Mouse (Mus musculus) gastrocnemius, postnatal 10 days (tissue): Measurements from ENCODE around the gene Gpr55. TPM values are rescaled to one million over a fixed set of nuclear protein-coding genes. Genes with fewer than 3 reads are reported as not detected.

Source experiments
- DNase-seq: peaks from one replicate; pipeline ENCODE4 v3.0.0; 2021; ENCODE audit warnings: mixed read lengths
- total RNA-seq, 2 experiments: library from RNA; stranded (reverse); gene quantifications; 2 replicates each; pipeline ENCODE4 v1.2.3; 2021

Gpr55 gene
- total RNA-seq, 2 experiments from 2014 or later = not detected

DNA sequence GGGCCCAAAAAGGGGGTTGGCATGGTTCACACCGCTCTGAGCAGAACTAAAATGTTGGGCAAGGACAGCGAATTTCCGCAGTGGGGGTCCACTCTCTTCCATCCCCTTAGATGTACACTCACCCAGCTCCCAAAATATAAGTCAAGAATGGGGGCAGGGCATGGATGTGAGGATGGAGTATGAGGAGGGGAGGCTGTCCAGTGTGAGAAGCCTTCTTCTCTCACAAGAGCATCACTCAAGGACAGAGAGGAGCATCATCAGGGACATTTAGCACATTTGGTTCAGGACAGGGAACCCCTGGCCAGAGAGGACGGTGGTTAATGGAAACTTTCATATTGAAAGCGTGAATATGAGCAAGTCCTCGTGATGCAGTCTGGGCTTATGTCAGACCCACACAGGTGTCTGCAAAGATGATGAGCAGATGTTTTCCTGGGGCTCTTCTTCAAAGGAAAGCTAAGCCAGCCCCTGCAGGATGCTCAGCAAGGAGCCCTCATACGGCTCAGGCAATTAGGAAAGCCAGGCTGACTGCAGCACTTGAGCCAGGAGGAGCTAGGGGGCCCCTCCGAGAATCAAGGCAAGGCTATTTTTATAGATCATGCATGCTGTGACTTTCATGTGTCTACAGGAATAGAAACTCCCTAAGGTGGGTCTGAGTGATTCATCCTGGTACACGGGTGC is 2.7 kb downstream of the Gpr55 start:
- no peak for DNase-seq

DNA sequence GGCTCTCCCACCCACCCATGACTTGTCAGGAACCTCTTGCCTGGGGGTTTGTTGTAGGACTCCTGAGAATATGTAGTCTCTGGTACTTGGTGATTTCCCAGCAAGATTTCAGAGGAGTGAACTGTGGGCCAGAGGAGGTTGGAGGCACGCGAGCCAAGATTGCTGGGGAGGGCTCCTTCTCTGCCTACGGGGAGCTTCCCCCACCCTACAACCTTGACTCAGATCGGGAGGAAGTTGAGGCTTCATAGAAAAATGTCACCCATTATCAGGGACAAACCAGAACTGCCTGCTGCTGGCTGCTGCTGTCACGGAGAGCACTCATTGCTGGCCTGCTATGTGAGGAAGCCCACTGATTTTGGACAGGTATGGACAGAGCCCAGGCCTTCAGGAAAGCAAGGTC is 3.5 kb downstream of the Gpr55 start:
- no peak for DNase-seq

DNA sequence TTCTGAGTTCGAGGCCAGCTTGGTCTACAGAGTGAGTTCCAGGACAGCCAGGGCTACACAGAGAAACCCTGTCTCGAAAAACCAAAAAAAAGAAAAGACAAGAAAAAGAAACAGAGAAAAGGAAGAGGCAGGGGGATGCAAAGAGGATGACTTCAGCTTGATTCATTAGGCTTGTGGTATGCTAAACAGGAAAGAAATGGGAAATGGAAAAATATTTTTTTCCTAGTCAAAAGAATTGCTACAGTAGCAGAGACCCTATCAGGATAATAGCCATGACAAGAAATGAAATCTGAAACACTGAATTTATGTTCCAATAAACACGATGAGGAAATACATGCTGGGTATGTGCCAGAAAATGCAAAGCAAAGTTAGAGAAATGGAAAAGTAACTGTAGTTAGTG is 5.7 kb downstream of the Gpr55 start:
- no peak for DNase-seq

DNA sequence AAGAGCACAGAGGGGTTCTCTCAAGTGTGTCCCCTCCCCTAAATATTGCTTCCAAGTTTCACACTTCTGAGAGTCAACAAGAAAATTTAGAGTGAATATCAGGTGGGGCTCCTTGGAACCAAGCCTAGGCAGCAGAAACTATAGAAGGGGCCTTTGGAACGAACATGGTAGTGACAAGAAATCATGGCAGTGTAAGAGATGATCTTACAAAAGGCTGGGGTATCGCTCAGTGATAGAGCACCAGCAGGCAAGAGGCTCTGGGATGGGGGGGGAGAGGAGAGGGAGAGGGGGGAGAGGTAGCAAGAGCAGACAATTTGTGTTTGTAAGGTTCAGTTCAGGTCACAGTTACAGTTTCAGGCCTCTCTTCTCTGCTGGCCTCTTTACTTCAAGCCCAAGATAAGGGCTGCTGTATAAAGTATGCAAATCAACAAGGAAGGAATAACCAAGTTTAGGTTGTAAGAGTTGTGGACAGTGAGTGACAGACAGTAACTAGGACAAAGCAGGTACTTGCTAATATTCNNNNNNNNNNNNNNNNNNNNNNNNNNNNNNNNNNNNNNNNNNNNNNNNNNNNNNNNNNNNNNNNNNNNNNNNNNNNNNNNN is 11.6 kb downstream of the Gpr55 start:
- no peak for DNase-seq

DNA sequence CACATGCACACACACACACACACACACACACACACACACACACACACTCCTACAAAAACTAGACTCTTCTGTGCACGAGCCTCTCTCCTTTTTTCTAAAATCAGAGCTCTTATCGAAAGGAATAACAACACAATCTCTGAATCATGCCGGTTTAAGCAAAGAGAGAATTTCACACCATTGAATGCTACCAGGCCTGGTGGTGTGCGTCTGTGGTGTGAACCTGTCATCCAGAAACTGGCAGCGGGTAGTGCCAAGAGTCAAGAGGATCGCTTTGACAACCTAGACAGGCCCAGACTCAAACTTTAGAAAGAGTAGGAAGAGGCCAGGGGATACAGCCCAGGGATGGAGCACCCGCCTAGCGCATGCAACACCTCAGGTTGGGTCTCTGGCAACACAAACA is 18.5 kb downstream of the Gpr55 start:
- no peak for DNase-seq

DNA sequence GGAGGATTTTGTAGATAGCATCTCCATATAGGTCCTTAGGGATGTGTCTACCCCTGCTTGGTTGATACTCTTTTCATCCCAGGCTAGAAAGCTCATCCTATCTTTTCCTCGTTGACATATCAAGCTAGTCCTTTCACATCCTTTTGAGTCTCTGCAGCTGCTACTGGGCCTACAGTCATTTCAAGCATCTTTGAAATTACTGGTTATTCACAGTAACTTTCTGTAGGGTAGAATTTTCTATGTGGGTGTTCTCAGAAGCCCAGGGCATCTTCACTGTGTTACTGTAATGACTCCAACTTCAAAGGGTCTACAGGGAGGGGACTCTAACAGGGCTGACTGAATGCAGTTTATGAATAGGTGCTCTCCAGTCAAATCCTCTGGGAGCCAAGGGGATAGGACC is 23.5 kb downstream of the Gpr55 start:
- no peak for DNase-seq

DNA sequence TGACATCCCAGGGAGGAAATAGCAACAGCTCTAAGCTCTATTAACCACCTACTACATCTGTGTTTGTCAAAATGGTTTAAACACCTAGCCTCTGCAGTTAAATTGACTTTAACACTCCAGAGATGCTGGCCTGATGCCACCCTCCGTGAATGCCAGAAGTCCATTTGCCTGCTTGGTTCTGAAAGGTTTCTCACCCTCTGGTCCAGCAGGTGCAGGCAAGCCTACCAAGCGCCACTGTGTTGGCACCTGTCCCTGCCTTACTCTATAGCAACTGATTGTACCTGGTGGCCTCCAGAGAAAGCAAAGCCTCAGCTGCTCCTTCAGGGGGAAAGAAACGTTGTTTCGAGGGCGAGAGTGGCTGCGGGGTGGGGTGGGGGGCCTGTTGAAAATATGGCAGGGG is 24.5 kb downstream of the Gpr55 start:
- no peak for DNase-seq

DNA sequence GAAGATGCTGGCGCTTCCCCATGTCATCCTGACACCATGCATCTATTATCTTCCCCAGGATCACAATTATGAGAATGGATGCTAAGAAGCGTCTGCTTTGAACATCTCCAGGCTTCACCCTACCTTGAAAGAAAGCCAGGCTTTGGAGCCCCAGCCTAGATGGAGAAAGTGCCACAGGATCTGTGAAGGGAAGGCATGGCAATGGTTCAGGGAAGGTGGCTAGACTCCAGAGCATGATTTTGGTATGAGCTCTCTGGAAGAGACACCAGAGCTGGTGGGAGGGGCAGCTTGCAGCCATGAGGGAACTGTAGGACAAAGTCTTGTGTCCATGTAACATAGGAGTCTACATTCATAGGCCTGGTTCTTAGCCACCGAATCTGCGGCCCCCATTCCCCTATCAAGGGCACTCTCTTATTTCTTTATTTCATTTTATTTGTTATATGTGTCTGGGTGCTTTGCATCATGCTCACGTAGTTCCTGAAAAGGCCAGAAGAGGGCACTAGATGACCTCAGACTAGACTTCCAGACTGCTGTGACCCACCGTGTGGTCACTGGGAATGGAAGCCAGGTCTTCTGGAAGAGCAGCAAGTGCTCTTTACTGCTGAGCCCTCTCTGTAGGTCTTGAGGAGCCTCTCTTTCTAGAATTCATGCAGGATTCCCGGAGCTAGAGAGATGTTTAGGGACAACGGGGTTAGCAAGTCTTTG is 25.5 kb downstream of the Gpr55 start:
- DNase-seq = peak; percentile 53

DNA sequence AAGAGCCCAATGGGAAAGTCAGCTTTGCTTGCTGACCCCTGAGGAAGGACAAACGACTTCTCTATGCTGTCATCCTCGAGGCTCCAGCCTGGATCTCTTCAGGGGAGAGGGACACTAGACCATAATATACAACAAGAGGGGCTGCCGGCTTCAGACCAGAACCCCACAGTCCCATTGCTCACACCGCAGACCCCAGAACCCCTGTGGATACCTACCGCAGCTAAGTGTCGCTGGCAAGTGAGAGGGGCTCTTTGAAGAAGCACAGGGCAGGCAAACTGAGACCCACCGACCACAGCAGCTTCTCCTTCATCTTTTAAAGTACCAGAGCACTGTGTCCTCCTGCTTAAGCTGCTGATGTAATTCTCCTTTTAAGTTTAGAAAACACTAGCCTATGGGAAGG is 26.2 kb downstream of the Gpr55 start:
- no peak for DNase-seq

DNA sequence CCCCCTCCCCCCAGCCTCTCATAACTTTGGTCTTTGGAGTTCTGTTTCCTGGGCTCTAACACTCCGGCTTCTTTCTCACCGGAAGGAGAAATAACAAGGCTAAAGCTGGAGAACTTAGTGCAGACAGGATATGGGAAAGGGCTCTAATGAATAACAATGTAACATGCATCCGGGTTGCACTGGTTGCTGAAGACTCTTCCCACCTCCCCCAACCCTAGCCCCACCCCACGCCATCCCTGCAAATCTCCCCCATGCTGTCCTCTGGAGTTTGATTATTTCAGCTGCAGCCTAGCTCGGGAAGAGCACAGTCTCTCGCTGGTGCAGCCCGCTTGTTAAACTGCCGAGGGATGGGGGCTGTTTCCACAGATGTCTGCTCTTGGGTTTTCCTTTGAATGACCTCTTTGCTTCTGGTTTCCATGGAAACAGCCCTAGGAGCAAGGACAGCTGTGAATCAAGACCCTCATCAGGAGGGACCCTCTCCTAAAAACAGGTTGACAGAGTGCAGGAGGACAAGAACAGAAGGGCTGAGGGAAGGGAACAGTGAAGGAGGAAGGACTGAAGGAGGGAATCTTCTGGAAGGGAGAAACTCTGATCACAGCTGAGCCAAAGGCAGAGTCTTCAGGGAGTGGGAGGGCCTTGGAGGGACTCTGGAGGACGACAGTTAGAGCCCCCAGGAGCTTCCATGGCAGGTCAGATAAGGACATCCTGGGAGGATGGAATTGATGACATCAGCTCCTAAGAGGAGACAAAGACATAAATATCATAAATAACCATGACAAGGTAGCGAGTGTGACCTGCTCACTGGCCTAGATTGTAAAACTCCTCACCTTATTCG is 27.0 kb downstream of the Gpr55 start:
- DNase-seq = no peak

DNA sequence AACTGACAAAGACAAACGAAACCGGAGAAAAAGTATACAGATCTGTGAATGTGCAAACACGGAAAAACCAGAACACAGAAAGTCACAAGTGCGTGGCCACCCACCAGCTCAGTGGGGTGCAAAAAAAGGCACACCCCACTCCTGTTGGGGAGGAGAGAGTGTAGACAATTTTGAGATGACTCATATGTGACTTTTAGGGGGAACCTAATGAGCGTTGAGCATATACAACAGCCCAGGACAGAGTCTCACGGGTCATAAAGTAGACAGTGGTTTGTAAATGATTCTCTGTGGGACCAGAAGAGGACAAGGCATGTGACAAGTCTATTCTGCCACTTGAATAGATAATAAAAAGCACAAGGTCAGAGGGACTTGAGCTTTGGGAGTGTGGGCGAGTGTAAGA is 27.6 kb downstream of the Gpr55 start:
- DNase-seq = no peak

DNA sequence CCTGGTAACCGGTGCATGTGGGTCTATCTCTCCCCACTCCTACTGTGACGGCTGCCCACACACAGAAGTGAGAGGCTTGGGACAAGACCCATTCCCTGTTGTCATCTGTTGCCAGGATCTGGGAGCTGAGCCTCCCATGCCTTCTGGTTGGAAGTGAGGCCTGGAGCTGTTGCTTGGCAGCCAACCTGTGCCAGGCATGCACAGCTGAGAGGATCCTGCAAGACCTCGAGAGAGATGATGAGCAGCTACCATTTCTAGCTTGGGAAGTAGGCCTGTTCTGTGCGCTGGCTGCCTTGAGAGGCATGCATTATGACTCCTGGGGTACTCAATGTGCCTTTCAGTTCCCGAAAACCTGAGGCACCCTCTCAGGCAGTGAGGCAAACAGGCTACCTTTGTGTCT is 29.6 kb downstream of the Gpr55 start:
- no peak for DNase-seq

DNA sequence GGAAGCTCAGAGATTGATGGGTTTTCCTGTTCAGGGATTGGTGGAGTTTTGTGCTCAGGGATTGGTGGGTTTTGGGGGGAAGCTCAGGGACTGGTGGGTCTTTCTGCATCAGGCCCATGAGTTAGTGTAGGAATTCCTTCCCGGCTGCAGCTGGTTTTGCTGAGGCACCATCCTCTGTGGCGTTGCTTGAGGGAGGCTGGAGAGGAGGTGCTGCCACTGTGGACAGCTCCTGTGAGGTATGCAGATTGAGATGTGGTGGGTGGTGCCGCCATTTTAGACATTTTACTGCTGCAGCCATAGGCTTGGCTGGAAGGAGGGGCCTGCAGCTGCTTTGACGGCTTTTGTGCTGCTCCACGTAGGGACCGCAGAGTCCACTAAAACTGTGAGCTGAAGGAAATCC is 31.4 kb downstream of the Gpr55 start:
- DNase-seq = no peak

DNA sequence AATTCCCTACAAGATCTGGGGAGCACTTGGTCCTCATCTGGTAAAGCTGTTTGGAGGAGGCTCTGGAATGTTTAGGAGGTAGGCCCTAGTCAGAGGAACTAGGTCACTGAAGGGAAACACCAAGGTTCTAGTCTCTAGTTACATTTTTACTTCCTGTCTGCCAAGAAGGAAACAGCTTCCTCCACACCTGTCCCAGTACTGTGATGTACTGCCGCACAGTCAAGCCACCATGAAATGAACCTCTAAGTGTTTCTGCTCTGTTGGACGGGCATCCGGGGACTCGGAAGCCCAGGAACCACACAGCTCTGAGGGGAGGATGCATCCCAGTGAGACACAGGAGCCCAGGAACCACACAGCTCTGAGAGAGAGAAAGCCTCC is 32.1 kb downstream of the Gpr55 start:
- no peak for DNase-seq

DNA sequence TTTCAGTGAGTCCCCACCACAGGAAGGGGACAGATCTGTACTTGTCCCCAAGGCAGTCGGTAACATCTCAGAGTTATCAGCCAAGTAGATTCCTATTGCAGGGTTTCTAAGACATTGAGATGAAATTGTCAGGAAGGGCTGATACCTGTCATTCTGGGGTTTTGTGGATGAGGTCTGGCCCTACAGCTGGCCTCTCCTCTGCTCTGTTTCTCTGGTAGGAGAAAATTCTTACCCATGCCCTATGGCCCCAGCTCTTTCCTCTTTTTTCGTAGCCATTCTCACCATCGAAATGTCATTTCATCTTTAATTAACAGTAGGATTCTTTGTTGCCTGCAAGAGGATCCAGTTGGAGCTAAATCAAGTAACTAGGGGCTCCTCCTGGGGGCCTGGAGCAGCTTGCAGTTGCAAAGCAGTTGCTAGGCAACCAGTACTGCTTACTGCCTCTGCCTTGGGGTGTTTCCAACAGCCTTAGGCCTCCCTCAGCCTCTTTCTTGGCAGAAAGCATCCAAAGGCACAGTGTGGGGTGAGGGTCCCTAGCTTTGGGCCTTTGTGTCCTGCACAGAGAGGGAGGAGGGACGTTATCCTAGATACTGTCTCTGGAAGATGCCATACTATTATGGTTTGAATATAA is 32.6 kb downstream of the Gpr55 start, which contains the start of gene 4933407L21Rik:
Gene 4933407L21Rik, plus strand, starts transcription at position 427 of the 631 bp plus-strand sequence.
- no peak for DNase-seq

DNA sequence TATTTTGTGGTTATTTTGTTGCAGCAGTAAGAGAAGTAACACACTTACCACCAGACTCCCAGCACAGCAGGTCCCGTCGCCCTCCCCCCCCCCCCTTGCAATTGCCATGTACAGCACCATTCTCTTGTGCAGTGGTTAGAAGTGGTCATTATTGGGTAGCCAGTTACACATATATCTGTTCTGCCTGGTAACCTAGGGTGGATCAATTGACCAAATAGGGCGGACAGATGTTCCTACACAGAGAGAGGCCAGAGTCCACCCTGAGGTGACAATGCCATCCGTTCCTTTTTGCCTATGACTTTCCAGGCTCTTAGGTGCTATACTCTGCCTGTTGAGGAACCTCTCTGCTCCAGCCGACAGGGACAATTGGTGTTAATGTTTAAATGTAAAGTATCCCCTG is 35.6 kb downstream of the Gpr55 start:
- DNase-seq = no peak

DNA sequence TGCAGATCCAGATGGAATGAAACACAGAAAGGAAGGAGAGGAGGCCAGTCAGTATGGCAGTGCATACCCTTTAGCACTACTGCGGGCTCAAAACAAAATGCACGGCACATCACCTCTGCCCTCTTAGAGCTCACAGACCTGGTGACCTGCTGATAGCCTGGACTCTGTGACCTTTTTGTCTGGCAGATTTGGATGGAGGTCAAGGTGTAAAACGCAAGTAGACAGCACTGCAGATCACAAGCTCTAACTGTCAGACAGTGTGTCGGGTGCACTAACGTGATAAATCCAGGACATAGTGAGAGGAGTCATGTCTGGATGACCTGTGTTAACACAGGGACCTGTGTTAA is 38.0 kb downstream of the Gpr55 start:
- no peak for DNase-seq

DNA sequence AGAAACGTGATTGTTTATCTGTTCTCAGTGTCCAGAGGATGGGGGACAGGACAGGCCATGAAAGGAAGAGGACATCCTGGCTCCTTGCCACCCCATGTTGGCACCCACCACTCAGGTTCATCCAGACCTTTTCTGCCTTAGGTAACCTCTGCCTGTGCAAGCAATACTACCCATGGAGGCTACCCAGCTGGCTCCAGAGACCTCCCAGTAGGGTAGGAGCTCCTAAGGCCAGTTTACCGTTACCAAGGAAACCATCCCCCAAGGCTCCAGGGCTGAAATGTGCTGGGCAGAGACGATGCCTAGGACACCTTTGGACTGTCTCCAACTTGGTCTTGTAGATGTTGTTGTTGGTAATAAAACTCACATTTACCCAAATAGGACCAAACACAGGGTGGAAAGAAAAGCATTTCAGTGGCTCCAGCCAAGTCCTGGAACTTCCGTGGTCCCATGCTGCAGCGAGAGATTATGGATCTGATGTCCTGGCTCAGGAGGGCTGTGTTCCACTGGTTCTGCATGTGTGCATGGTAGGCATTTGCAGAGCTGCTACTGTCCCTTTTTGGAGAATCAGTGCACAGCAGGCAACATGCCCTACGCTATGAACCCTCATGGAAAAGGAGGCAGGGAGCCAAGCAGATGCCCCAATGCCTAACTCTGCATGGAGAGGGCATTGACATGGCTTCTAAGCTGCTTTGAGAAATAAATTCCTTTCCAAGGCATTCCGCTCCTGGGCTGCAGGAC is 38.5 kb downstream of the Gpr55 start:
- DNase-seq = no peak

DNA sequence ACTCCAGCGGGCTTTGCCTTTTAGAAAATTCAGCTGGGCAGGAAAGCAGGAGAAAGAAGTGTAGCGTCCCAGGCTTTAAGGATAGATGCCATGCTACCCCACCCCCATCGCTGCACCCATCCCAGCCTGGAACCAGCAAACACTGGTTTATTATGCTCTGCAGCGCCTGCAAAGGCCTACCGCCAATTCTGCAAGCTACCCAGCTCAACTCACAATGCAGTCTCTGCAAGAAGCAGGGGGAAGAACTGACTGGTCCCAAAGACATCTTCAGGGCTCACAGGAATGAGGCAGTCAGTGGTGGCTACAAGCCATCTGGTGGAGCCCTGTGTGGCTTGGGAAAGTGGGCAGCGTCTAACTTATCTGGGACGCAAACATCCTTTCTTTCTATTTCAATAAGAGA is 39.1 kb downstream of the Gpr55 start:
- no peak for DNase-seq

DNA sequence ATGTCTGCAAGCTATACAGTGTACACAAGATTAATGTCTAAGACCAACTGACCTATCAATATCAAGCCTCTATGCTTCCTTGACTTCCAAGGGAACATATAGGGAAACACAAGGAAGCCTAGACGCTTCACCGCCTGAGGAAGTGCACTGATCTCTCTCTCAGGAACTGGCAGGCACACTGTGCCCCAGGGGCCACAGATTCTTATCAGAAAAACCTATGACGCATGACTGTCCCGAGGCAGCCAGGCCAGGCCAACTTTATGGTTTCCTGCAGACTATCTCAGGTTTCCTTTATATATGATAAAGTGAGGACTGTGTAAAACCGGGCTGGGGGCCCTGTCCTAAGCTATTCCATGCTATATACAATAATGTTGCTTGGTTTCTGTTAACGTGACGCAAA is 41.2 kb downstream of the Gpr55 start:
- no peak for DNase-seq

DNA sequence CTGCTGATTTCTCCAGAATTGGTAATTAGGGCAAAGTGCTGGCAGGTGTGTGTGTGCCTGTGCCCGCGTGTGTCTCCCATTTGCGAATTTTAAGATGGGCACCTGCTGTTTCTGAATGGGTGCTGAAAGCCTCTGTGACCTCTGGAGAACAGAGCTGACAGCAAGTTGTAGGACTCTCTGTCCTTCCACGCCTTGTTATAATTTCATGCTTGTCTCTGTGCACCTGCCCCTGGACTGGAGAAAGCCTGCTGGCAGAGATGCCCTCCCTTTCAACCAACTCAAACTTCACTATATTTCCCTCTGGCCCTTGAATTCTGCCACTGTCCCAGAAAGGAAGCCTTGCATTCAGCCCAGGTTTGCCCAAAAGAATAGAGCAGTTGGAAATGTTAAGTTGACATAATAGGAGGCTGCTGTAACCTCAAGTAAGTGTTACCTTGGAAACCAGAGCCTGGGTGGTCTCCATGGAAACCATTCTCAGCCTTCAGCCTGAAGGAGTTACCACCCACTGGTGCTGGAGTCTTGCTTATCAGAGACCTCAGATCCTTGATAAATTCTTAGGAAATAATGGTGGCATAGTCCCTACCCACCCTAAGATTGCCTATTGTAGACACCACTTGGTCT is 43.9 kb downstream of the Gpr55 start:
- no peak for DNase-seq
